Mouse (Mus musculus): ENCODE measurements around the gene Lyrm9.
A peak's percentile ranks its signal among the peaks of the same experiment; 100 is the strongest.
"Not testable (repeated sequence)": the region's sequence is repeated elsewhere in the genome, so short reads cannot be mapped to it uniquely, and the experiment has no call there.

The Lyrm9 gene

DNA sequence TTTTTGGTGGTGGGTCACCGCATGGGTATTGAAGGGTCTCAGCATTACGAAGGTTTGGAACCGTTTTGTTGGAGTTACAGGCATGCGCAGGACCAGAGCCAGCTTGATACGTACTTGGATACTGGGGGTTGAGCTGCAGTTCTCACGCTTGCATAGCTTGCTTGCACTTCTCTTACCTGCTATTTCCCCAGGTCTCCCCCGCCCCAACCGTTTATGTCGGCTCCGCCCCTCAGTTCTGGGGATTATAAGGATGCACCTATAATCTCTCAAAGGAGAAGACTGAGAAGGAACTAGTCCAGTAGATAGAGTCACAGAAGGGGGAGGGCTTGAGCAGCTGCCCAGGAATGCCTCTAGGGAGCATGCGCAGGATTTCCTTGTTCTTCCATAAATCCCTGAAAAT, 26.1 kb downstream of the Lyrm9 start:
- no peak for DNase-seq

DNA sequence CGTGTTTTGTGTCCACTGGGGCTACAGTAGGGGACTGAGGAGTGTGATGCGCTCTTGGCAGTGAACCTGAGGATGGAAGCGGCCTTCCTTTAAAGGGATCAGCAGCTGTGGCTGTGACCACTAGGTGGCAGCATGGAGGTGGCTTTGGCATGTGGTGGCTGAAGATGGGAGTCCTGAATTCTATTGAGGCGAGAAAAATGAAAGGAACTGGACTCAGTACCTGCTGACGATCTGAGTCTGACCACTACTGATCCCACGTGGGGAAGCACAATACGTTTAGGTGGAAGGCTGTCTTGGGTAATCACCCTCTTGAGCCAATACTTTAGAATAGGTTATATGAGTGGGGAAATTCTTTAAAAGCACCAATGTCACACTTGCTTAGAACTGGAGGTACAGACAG, 29.9 kb downstream of the Lyrm9 start:
- DNase-seq = peak; percentile 91

DNA sequence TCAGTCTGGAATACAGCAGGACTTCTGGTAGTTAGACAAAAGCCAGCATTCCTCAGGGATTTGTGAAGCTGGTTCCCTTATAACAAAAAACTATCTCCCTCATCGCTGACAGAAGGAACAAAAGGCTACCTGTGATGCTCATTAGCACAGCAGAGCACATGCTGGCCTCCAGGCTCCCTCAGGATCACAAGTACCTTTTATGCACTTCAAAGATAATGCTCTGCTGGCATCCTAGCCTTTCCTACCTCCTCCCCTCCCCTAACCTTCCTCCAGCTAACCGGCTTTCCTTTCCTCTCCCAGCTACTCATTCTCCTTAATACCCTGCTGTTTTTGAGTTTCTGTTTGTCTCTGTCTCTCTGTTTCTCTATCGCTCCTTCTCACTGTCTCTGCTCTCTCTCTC, 31.2 kb downstream of the Lyrm9 start:
- no peak for DNase-seq

DNA sequence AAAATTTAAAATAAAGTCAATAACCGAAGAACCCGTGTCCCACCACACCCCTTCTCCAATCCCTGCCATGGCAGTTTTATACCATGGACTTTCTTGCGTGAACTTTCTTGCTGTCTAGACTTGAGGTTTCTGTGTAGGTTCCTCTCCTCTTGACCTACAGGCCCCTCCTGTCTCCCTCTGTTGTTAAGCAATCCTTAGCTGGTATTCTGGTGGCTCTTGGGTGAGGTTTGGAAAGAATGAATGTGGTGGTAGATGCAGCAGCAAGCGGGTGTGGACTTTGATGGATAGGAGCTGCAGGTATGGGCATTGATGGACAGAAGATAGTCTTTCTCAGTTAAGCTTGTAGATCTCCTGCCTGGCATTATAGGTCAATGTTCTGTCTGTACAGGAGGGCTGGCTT, 37.5 kb downstream of the Lyrm9 start:
- no peak for DNase-seq

DNA sequence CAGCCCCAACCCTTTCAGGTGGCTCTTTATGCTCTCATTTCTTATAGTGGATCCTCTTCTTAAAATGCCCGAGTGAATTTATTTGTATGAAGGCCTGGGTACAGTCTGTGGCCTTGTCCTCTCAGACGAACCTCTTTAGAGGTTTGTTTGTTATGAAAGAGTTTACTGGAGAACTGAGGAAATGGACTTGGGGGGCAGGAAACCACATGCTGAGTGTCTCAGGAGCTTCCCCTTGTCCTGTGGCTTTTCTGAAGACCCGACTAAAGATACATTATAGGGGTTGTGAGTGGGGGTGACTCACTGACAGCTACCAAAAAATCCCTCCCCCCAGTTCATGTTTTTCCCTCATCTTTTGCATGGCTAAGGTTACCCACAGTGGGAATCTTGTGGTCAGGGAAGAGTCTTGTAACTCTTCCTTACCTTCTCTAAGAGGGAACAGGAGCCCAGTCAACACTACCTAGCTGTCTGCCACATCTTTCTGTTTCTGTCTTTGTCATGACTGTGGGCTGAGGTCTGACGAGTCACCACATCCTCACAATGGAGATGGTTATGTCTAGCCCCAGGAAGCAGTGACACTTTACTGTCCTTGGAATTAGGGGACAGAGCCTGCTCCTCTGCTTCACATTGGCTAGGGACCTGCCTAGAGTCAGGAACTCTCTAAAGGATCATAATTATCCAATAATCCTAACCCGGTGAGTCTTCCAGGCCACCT, 38.3 kb downstream of the Lyrm9 start:
- no peak for DNase-seq

DNA sequence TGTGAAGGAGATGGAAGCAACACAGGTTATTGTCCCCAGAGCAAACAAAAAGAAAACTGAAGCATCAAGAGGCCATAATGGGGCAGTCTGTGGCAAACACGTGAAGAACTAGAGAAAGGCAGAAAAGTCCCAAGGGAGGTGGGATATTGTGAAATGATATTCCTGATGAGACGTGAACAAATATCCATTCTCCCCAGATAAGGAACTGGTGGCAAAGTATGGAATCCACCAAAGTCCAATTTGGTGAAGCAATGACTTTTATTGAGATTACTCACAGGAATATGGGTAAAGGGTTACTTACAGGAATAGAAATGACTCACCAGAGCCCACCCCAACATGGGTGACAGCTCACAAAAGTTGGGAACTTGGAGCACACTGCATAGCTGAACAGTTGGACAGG, 38.9 kb downstream of the Lyrm9 start:
- DNase-seq = no peak

DNA sequence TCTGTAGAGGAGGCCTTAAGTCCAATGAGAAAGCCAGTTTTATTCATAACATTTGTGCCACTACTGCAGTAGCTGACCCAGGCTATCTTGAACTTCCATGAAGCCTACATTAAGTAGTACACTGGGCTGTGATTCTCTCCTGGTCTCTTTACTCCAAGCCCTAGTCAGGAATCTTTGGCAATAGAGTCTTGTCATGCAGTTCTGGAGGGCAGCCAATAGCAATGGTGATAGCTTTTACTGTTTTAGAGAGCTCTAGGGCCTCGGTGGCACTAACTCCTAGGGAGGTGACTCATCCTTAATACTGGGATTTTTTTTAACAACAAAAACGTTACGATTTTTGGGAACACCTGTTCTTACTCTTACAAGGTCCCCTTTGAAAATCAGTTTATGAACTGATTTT, 40.1 kb downstream of the Lyrm9 start:
- no peak for DNase-seq

DNA sequence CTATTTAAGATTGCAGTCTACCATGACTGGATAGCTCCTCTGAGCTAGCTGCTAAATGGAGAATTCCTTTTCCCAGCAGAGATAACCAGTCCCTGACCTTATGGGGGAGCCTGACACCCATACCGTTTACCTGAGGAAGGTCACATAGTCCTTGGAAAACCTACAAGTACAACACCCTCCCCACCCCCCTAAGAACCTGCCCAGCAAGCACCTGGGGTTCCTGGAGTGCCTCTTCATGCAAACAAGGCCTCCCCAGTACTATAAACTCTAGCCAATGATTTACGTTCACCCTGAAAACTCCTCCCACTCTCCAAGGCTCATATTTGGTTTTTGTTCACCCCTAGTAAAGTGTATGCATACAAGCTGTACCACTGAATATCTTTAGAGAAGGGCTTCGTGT, 41.3 kb downstream of the Lyrm9 start:
- no peak for DNase-seq

DNA sequence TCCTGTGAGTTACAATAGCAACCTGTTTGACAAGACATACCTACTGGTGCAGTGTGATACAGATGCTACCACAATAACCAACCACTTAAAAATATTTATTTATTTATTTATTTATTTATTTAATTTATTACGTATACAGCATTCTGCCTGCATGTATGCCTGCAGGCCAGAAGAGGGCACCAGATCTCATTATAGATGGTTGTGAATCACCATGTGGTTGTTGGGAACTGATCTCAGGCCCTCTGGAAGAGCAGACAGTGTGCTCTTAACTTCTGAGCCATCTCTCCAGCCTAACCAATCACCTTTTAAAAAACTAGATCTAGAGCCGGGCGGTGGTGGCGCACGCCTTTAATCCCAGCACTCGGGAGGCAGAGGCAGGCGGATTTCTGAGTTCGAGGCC, 42.8 kb downstream of the Lyrm9 start:
- not testable (repeated sequence) for DNase-seq

DNA sequence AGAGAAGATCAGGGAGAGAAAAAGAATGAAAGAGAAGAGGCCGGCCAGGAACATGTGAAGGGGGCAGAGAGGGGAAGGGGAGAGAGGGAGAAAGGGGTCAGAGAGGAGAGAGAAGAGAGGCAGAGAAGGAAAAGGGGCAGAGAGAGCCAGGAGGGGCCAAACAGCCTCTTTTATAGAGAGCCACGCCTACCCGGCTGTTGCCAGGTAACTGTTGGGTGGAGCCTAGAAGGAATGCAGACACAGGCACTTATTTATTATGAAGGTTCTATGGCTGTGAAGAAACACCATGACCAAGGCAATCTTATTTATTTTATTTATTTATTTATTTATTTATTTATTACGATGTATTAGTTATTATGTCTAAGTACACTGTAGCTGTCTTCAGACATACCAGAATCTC, 44.5 kb downstream of the Lyrm9 start:
- no peak for DNase-seq

DNA sequence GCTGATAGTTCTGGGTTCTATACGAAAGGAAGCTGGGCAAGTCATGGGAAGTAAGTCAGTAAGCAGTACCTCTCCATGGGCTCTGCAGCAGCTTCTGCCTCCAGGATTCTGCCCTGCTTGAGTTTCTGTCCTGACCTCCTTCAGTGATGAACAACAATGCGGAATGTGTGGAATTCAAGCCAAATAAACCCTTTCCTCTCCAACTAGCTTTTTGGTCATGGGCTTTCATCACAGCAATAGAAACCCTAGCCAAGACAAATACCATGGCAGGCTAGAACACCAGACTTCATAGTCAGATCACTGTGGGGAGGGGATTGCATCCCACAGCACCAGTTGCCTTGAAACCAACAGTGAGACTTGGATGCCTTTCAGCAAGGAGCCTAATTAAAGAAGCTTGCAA, 46.4 kb downstream of the Lyrm9 start:
- no peak for DNase-seq

DNA sequence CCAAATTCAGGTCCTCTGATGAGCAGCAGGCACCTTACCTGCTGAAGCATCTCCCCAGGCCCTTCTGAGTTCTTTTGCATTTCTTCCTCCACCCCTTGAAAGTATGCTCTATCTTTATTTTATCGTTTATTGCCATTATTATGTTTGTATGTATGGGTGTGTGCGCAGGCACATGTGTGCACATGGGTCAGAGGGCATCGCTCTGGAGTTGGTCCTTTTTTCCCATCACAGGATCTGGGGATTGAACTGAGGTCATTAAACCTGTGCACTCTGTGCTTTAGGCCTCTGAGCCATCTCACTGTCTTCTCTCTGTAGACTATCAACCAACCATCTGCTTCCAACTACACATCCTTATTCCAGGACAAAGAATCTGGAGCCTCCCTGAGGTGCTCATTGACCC, 53.3 kb downstream of the Lyrm9 start:
- no peak for DNase-seq

DNA sequence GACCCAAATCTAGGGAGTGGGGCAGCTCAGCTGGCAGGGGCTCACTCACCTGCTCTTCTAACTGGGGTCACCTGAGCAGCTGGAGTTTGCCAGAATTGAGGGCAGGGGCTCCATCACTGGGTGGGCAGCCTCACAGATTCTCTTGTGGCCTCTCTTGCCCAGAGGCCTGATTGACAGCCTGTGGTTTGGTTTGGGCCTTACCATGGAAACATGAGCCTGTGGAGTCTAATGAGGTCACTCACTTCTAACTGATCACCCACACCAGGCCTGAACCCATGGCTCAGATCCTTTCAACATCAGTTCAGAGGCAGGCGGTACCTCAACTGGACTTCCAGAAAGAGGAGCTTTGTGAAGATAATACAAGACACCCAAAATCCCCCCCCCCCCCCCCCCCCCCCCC, 60.3 kb downstream of the Lyrm9 start:
- peak; percentile 2 for DNase-seq

DNA sequence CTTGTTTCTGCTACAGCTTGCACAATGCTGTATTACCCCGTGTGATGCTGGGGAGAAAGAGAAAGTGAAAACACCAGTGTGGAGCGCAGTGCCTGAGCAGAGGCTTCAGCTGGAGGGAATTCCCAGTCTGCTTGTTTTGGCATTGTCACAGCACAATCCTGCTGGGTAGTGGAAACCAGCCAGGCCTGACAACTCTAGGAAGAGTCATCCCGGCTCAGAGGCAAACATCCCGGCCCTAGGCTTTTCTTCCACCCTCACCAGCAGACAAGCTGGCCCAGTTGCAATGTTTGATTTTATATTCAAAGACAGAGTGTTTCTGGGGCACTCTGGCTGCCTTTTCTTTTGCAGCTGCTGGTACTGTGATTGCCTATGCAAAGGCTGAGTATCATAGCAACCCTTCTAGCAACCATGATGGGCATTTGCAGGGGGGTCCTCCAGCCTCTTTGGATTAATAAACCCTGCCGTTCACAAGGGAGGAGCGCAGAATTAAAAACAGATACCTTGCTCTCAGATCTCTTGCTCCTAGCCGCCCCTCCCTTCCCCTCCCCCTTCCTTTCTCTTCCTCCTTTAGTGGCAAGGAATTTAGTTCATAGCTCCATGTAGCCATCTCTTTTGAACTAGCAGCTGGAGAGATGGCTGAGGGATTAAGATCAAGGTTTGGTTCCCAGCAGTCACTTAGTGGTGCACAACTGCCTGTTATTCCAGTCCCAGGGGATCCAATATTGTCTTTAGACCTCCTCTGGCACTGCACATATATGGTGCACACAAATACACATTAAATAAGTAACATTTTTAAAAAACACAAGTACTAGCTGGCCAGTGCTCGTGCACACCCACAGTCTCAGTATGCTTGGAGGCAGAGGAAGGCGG, 61.0 kb downstream of the Lyrm9 start:
- peak; percentile 80 for DNase-seq

DNA sequence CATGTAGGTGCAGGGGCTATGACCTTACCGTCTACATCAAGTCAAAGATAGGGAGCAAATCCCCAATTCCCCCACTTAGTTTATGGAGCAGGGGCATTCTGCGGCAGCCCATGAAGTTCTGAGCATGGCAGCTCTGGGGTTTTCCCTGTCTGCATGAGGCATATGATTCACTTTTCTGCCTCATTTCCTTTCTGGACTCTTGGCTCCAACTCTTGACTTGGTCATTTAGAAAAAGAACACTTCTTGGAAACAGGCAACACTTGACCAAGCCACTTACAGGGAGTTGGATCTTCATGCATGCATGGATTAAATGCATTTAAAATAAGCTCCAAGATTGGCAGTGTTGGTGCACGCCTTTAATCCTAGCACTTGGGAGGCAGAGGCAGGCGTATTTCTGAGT, 62.8 kb downstream of the Lyrm9 start:
- no peak for DNase-seq
